In genomic region chr5:106459120-106459641, GRCm38 (mm10) we compare ENCODE assay signal across 9 mouse cellular contexts. TPM values are rescaled to one million over a fixed set of nuclear protein-coding genes. Genes with fewer than 3 reads are reported as not detected.
DNase-seq lines count a peak whose midpoint lies in the region; ATAC-seq lines count a peak whose summit lies in the region.
"Had no signal": no experiment of that assay in that cellular context is flagged by ENCODE, and none has a peak within 500 bp of the region (broad histone marks: within the 10 kb centered on the region; RNA-seq: fewer than 3 reads in every experiment).

No protein-coding gene starts in this region.

- H3K27me3 ChIP-seq in forebrain, embryonic 16.5 days (replicated peaks; ENCODE audit: control insufficient read depth, insufficient read depth, low read length), result peaks cover 80% of the 10 kb centered on the region
- peaks cover 98% of the 10 kb centered on the region for H3K27me3 ChIP-seq in liver, embryonic 15.5 days

- H3K27ac ChIP-seq in forebrain, embryonic 16.5 days (ENCODE audit: low read length), result no peak overlapping the region
- H3K27ac ChIP-seq in liver, embryonic 15.5 days (replicated peaks), result no peak overlapping the region

- H3K36me3 ChIP-seq in forebrain, embryonic 16.5 days (ENCODE audit: control insufficient read depth, insufficient read depth), result no peaks in the 10 kb centered on the region
- H3K36me3 ChIP-seq in liver, embryonic 15.5 days (replicated peaks), result no peaks in the 10 kb centered on the region

- H3K4me2 ChIP-seq in forebrain, embryonic 16.5 days (ENCODE audit: low read length), result peak overlapping the region; percentile 58
- H3K4me2 ChIP-seq in liver, embryonic 15.5 days, result no peak overlapping the region

- H3K4me3 ChIP-seq in forebrain, embryonic 16.5 days (replicated peaks; ENCODE audit: low read length), result peak overlapping the region; percentile 43
- H3K4me3 ChIP-seq in liver, embryonic 15.5 days (replicated peaks), result 0 out of 2 replicates have a peak overlapping the region, but pooled peaks have one; percentile 42

- H3K9ac ChIP-seq in forebrain, embryonic 16.5 days (replicated peaks; ENCODE audit: low read depth, low read length), result no peak overlapping the region; the same call in 1 of the 2 replicates
- H3K9ac ChIP-seq in liver, embryonic 15.5 days, result no peak overlapping the region

- H3K9me3 ChIP-seq in forebrain, embryonic 16.5 days (ENCODE audit: control insufficient read depth, low read length), result no peaks in the 10 kb centered on the region
- H3K9me3 ChIP-seq in liver, embryonic 15.5 days (replicated peaks), result no peaks in the 10 kb centered on the region

- WGBS in forebrain, embryonic 16.5 days, result under 1% methylated on average over 31 of the region's 31 CpGs
- WGBS in liver, embryonic 15.5 days (ENCODE audit: insufficient replicate concordance), result 2% methylated on average over 31 of the region's 31 CpGs

- 0 out of 2 replicates have a peak, but pooled peaks have one; percentile 14 for ATAC-seq in forebrain, embryonic 16.5 days
- no peak for ATAC-seq in liver, embryonic 15.5 days (ENCODE audit: insufficient read depth)

- DNase-seq in embryo, embryonic 11 days, result peak; percentile 56
- no peak for DNase-seq in embryo, embryonic 10 days (ENCODE audit: low spot score)
- DNase-seq in ES-CJ7 (ENCODE audit: low read depth, low spot score), result peak; percentile 66
- DNase-seq in thymus, postnatal 4 days, result no peak
- no peak for DNase-seq in urinary bladder, postnatal 4 days (ENCODE audit: low spot score in 2 of 2)
- DNase-seq in thymus, postnatal 10 days (ENCODE audit: low spot score in 2 of 2), result no peak

- H3K4me1 ChIP-seq in forebrain, embryonic 16.5 days (replicated peaks; ENCODE audit: control insufficient read depth, insufficient read depth, low read length), result peaks cover 29% of the 10 kb centered on the region
- peaks cover 3% of the 10 kb centered on the region; the same call in 1 of the 2 replicates for H3K4me1 ChIP-seq in liver, embryonic 15.5 days (replicated peaks)

RNA-seq across cellular contexts. Expression of gene Barhl2, which starts 1.2 kb away (rescaled TPM):
- 0.47 and 1.6 TPM in 2 replicates for polyA plus RNA-seq in forebrain, embryonic 16.5 days (2015; fragmentation: Nextera tagmentation; extraction: Ambion mirVana)
- polyA plus RNA-seq in liver, embryonic 15.5 days (2015; fragmentation: Nextera tagmentation; extraction: Ambion mirVana), result not detected in 2 replicates
- polyA plus RNA-seq: liver, adult 2 months had no signal

Comparison
In these comparisons a context has a peak if more than half of its experiments do, and no peak if none do; other contexts are left out.
1. DNase-seq: peak in embryo, embryonic 11 days (single experiment) and ES-CJ7 (single experiment); none in embryo, embryonic 10 days (single experiment), thymus, postnatal 4 days (single experiment), urinary bladder, postnatal 4 days (0 of 2) and thymus, postnatal 10 days (0 of 2).